Mouse (Mus musculus) heart, embryonic 10.5 days (tissue): ENCODE data around the gene Aplnr. TPM values are rescaled to one million over a fixed set of nuclear protein-coding genes. Genes with fewer than 3 reads are reported as not detected.
A peak's percentile ranks its signal among the peaks of the same experiment; 100 is the strongest.

Source experiments
- DNase-seq: peaks from one replicate; pipeline ENCODE4 v3.0.0-alpha.2; 2017; ENCODE audit warnings: low spot score
- H3K27ac ChIP-seq: fragments of 300-500 bp; sonication (generic); 2 replicates; pipeline ENCODE4 v1.5.1; 2016; ENCODE audit warnings: mild to moderate bottlenecking
- H3K27me3 ChIP-seq: fragments of 300-500 bp; sonication (generic); 2 replicates; pipeline ENCODE4 v1.6.1; 2016; ENCODE audit warnings: mild to moderate bottlenecking; ENCODE audit not compliant: poor library complexity, insufficient read depth, severe bottlenecking
- H3K36me3 ChIP-seq: fragments of 300-500 bp; sonication (generic); 2 replicates; pipeline ENCODE4 v1.6.1; 2016; ENCODE audit warnings: mild to moderate bottlenecking, moderate library complexity
- H3K4me1 ChIP-seq: fragments of 300-500 bp; sonication (generic); 2 replicates; pipeline ENCODE4 v1.6.1; 2016; ENCODE audit warnings: mild to moderate bottlenecking
- H3K4me3 ChIP-seq: fragments of 300-500 bp; sonication (generic); 2 replicates; pipeline ENCODE4 v1.5.1; 2016; ENCODE audit warnings: mild to moderate bottlenecking, moderate library complexity
- H3K9me3 ChIP-seq: fragments of 300-500 bp; sonication (generic); 2 replicates; pipeline ENCODE4 v1.6.1; 2016; ENCODE audit warnings: mild to moderate bottlenecking, moderate library complexity
- WGBS: fragments of 180-500 bp; shearing (Covaris S2); methylation state at CpG from one replicate; pipeline ENCODE4 v1.1.7; 2016; 5-methylcytosine and 5-hydroxymethylcytosine counted together
- polyA plus RNA-seq: library from polyadenylated mRNA; unstranded; fragments of >200 nt; fragmentation: Nextera tagmentation; extraction: Ambion mirVana; gene quantifications from 2 replicates; pipeline ENCODE4 v1.2.1, GENCODE M21; 2016

Gene Aplnr
- polyA plus RNA-seq, 1 experiment from 2014 or later = 23.8 TPM

DNA sequence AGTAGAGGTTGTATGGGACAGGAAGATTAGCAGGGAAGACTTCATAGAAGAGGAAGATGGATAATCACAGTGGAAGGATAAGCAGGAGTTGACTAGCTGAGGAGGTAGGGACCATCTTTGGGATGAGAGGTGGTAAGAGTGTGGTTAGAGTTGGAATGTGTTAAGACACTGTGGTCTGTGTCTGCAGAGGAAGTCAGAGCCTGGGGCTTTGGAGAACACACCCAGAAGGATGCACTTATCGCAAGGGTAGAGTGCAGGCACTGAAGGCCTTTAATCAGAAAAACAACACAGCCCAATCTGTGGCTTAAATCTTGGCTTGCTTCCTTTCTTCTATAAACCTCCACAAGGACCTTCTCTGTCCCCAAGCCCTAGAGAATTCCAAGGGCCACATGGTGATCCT, 32.3 kb downstream of the Aplnr start:
- H3K4me3 ChIP-seq = no peak overlapping the region
- no peaks in the 10 kb centered on the region for H3K9me3 ChIP-seq
- no peak overlapping the region for H3K27ac ChIP-seq
- 65% methylated on average over 1 of the region's 1 CpGs for WGBS
- no peak for DNase-seq
- H3K36me3 ChIP-seq = no peaks in the 10 kb centered on the region
- H3K27me3 ChIP-seq = no peaks in the 10 kb centered on the region
- H3K4me1 ChIP-seq = peaks cover 9% of the 10 kb centered on the region

DNA sequence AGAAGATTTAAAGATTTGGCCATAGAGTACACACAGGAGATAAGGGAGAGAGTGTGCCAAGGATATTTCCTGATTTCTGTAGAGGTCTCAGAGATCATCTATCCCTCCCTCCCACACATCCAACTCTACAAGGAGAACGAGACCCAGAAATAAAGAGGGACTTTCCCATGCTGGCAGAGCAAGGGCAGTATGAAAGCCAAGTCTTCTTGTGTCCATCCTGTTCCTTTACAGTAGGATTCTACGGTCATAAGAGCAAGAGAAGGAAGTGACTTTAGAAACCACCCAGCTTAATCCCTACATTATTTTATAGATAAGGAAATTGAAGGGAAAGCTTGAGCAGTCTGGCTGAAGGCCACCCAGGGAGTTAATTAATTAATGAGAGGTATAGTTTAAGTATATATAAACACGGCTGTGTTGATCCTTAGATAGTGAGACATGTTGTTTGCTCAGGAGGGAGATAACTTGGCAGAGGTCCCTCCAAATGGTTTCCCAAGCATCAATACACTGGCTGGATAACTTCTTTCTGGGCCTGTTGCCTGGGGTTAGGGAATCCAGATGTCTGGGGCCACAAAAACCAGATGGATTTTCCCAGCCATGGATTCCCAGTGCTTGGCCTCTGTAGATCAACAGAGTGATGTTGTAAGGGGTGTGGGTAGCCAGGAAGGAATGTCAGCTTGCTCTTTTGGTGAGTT, 36.2 kb downstream of the Aplnr start:
- Histone ChIP-seq H3K4me1 (peaks cover 3% of the 10 kb centered on the region; the same call in 1 of the 2 replicates), H3K9me3 (no peaks in the 10 kb centered on the region), H3K36me3 (no peaks in the 10 kb centered on the region), H3K27me3 (no peaks in the 10 kb centered on the region), H3K27ac (0 out of 2 replicates have a peak overlapping the region, but pooled peaks have one; percentile 16), H3K4me3 (no peak overlapping the region)
- 27% methylated on average over 3 of the region's 3 CpGs for WGBS
- no peak for DNase-seq

DNA sequence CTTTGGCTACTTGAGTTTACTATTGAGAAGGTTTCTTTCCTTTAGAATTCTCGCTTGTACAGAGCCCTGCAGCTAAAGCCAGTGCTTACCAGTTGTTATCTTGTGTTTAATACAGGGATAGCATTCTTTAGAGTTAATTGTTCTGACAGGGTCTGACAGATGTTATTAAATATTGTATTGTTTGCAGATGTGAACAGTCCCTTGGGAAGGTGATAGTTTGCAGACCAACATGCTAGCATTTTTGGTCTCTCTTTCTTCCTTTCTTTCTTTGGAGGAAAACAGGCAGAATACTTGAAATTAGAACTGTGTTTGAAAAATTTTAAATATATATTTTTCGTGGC, 36.7 kb downstream of the Aplnr start:
- H3K9me3 ChIP-seq = no peaks in the 10 kb centered on the region
- peaks cover 3% of the 10 kb centered on the region; the same call in 1 of the 2 replicates for H3K4me1 ChIP-seq
- H3K36me3 ChIP-seq = no peaks in the 10 kb centered on the region
- WGBS = 56% methylated on average over 2 of the region's 2 CpGs
- no peak for DNase-seq
- H3K4me3 ChIP-seq = no peak overlapping the region
- no peaks in the 10 kb centered on the region for H3K27me3 ChIP-seq
- 0 out of 2 replicates have a peak overlapping the region, but pooled peaks have one; percentile 16 for H3K27ac ChIP-seq

DNA sequence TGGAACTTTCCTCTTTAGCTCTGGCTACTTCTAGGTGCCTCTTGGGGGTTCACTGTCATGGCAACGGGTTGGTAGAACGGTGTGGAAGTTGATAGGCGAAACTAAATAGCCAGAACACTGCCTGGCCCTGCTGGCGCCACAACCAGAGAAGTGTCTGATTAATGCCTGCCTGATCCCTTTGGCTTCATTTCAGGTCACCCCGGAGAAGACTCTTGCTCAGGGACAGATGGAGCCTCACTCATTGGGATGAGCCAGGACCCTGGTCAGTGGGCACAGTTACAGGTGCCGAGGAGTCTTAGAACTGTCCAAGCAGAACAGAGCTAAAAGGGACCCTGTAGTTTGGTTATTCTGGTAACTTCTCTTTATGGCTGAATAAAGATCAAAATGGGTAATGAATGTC, 37.5 kb downstream of the Aplnr start:
- no peaks in the 10 kb centered on the region for H3K27me3 ChIP-seq
- DNase-seq = no peak
- H3K9me3 ChIP-seq = no peaks in the 10 kb centered on the region
- no peak overlapping the region for H3K27ac ChIP-seq
- WGBS = 72% methylated on average over 6 of the region's 6 CpGs
- H3K4me3 ChIP-seq = no peak overlapping the region
- H3K36me3 ChIP-seq = no peaks in the 10 kb centered on the region
- peaks cover 3% of the 10 kb centered on the region; the same call in 1 of the 2 replicates for H3K4me1 ChIP-seq

DNA sequence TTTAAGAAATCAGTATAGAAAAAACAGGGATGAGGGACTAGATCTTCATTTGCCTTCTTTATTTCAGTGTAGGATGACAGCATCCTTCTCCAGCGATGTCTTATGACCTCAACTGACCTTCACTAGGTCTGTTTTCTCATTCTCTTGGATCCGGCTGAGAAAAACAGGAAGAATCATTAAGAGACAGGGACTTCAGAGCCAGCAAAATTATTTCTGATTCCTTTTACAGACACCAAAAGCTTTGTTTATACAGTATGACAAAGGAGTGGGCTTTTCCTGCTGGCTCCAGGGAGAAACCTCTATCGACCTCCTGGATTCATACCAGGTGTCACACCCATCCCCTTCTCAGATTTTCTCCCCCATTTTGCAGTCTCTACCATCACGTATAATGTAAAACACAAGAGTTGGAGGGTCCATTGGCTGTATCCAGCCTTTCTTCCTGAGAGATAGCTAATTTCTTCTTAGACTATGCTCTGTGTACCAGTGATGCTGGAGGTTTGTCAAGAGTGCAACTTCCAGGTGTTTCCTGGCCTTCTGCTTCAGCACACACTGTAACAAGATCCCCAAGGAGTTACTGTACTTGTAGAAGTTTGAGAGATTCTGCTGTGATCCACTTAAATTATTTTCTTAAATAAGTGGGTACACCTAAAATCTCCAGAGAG, 42.2 kb downstream of the Aplnr start:
- 70% methylated on average over 4 of the region's 4 CpGs for WGBS
- Histone ChIP-seq H3K27ac (no peak overlapping the region), H3K4me1 (no peaks in the 10 kb centered on the region), H3K36me3 (no peaks in the 10 kb centered on the region), H3K9me3 (no peaks in the 10 kb centered on the region), H3K4me3 (no peak overlapping the region), H3K27me3 (no peaks in the 10 kb centered on the region)
- no peak for DNase-seq

DNA sequence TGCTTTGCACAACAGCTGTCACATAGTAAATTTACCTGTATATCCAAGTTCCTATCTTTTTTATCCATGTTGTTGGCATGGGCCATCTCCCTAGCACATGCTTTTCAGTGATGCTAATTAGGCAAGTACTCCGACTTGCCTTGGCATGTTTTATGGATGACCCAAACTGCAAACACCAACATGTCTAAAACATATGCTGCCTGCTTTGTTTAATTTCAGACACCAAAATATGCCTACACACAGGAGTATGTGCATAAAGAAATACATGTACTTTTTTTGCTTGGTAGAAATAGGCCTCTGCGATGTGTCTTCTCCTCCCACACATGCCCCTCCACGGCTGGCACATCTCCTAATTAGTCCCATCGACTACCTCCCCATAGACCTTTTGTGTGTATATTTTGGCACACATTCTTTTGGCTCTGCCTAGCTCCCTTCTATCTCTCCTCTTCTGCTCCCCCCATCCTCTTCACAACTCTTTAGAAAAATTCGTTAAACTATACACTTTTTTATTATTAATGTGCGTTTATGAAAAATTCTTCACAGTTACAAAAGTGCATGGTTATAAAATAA, 51.6 kb downstream of the Aplnr start:
- Histone ChIP-seq H3K27ac (no peak overlapping the region), H3K4me1 (no peaks in the 10 kb centered on the region), H3K4me3 (no peak overlapping the region), H3K9me3 (no peaks in the 10 kb centered on the region), H3K27me3 (no peaks in the 10 kb centered on the region), H3K36me3 (no peaks in the 10 kb centered on the region)
- 83% methylated on average over 6 of the region's 6 CpGs for WGBS
- DNase-seq = no peak

Other genes starting within 250 kb of the Aplnr start
- gene Rtn4rl2, start 249.5 kb upstream of the Aplnr start, polyA plus RNA-seq = 0.33 and 0.88 TPM in 2 replicates
- 48.4 and 50.9 TPM in 2 replicates for gene Slc43a3, start 199.6 kb upstream of the Aplnr start, polyA plus RNA-seq
- gene Prg2, start 155.8 kb upstream of the Aplnr start, polyA plus RNA-seq = 0.64 TPM in 1 of 2 replicates, not detected in the other
- gene Prg3, start 148.0 kb upstream of the Aplnr start, polyA plus RNA-seq = 0.31 TPM in 1 of 2 replicates, not detected in the other
- 223 and 273 TPM in 2 replicates for gene Ssrp1, start 99.0 kb upstream of the Aplnr start, polyA plus RNA-seq
- gene P2rx3, start 98.8 kb upstream of the Aplnr start, polyA plus RNA-seq = 1.1 and 1.6 TPM in 2 replicates
- gene Tnks1bp1, start 88.2 kb upstream of the Aplnr start, polyA plus RNA-seq = 24.7 and 25.9 TPM in 2 replicates
- gene Lrrc55, start 61.0 kb downstream of the Aplnr start, polyA plus RNA-seq = 0.14 and 0.20 TPM in 2 replicates
- not detected in 2 replicates for gene Olfr987, start 203.1 kb downstream of the Aplnr start, polyA plus RNA-seq
- gene Olfr988, start 227.0 kb downstream of the Aplnr start, polyA plus RNA-seq = not detected in 2 replicates